Comparison of ENCODE assay signal across 22 mouse cellular contexts in the genomic region with DNA sequence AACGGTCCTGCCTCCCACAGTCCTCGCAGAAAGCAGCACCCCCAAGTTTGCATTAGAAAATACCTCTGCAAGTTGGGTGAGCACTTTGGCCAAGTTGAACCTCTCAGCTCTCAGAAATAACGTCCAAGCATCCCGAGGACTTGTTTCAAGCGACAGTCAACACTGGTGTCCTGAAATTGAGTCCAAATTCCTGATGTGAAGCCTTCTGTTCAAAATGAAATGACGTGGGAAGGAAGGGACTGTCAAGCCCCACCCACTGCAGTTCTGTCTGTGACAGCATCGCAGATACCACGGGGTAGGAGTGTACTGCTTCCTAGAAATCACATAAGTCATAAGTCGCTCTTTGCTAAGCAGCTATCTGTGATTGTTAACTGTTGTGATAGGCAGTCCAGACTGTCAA.
A peak's percentile ranks its signal among the peaks of the same experiment; 100 is the strongest.
DNase-seq lines count a peak whose midpoint lies in the region; ATAC-seq and TF ChIP-seq lines count a peak whose summit lies in the region.
"Had no signal": no experiment of that assay in that cellular context is flagged by ENCODE, and none has a peak within 500 bp of the region (broad histone marks: within the 10 kb centered on the region; RNA-seq: fewer than 3 reads in every experiment).

No protein-coding gene starts in this region.

- H3K4me2 ChIP-seq in forebrain, embryonic 12.5 days = no peak overlapping the region
- no peak overlapping the region for H3K4me2 ChIP-seq in liver, embryonic 12.5 days
- H3K4me2 ChIP-seq: hindbrain, embryonic 12.5 days; liver, embryonic 15.5 days; lung, embryonic 15.5 days; midbrain, embryonic 13.5 days had no signal

- no peaks in the 10 kb centered on the region for H3K36me3 ChIP-seq in forebrain, embryonic 12.5 days (replicated peaks)
- H3K36me3 ChIP-seq in liver, embryonic 12.5 days = no peaks in the 10 kb centered on the region
- H3K36me3 ChIP-seq: embryonic facial prominence, embryonic 10.5 days; G1E; hindbrain, embryonic 12.5 days; liver, embryonic 15.5 days; lung, embryonic 15.5 days; midbrain, embryonic 13.5 days had no signal

- no peaks in the 10 kb centered on the region for H3K9me3 ChIP-seq in forebrain, embryonic 12.5 days
- H3K9me3 ChIP-seq in liver, embryonic 12.5 days (replicated peaks) = peaks cover 6% of the 10 kb centered on the region; the same call in 1 of the 2 replicates
- H3K9me3 ChIP-seq: embryonic facial prominence, embryonic 10.5 days; hindbrain, embryonic 12.5 days; lung, embryonic 15.5 days; midbrain, embryonic 13.5 days had no signal

- intact Hi-C loops in left cerebral cortex, postnatal 25 days (cut with DNase I) = loop anchor here (10.0 kb wide), 2 partner anchors 201 to 341 kb away; no protein-coding TSS in a partner anchor
- intact Hi-C loops in left cerebral cortex, adult 2 months (cut with DNase I) = no loop called here

- DNase-seq in cerebellum, postnatal 25 days = peak; percentile 16
- DNase-seq in cerebellum, adult 9-11 months = no peak
- DNase-seq in left cerebral cortex, postnatal 25 days (ENCODE audit: low spot score in 2 of 2) = peak; percentile 19 to 62
- no peak for DNase-seq in left cerebral cortex, adult 2 months (ENCODE audit: extremely low spot score in 1 of 2, low spot score in 2 of 2)
- DNase-seq in retina, embryonic 14.5 days (ENCODE audit: low spot score) = peak; percentile 41
- DNase-seq: adrenal gland, postnatal 10 days; gastrocnemius, postnatal 36 days; heart, adult 2 months; lung, postnatal 36 days; thymus, adult 2 months had no signal

- no peaks in the 10 kb centered on the region; the same call in 1 of the 2 replicates for H3K4me1 ChIP-seq in forebrain, embryonic 12.5 days
- H3K4me1 ChIP-seq in liver, embryonic 12.5 days = no peaks in the 10 kb centered on the region
- H3K4me1 ChIP-seq: embryonic facial prominence, embryonic 10.5 days; hindbrain, embryonic 12.5 days; liver, embryonic 15.5 days; lung, embryonic 15.5 days; megakaryocyte, embryonic 14.5 days had no signal

- no peak for ATAC-seq in forebrain, embryonic 12.5 days (ENCODE audit: low FRiP score)
- no peak for ATAC-seq in activated CD4-positive, CD25-positive, alpha-beta regulatory T cell, adult 4 months
- ATAC-seq in liver, embryonic 12.5 days = no peak
- ATAC-seq: intestine, postnatal 0 days; midbrain, embryonic 13.5 days had no signal

- no peak overlapping the region for H3K9ac ChIP-seq in forebrain, embryonic 12.5 days
- H3K9ac ChIP-seq in liver, embryonic 12.5 days = no peak overlapping the region
- H3K9ac ChIP-seq: hindbrain, embryonic 12.5 days; liver, embryonic 15.5 days; lung, embryonic 15.5 days; midbrain, embryonic 13.5 days had no signal

- no peak overlapping the region; the same call in 1 of the 2 replicates for H3K4me3 ChIP-seq in left cerebral cortex, adult 2 months
- no peak overlapping the region for H3K4me3 ChIP-seq in forebrain, embryonic 12.5 days (replicated peaks)
- H3K4me3 ChIP-seq in liver, embryonic 12.5 days = no peak overlapping the region
- H3K4me3 ChIP-seq: embryonic facial prominence, embryonic 10.5 days; heart, adult 2 months; hindbrain, embryonic 12.5 days; liver, embryonic 15.5 days; lung, embryonic 15.5 days; megakaryocyte, embryonic 14.5 days; midbrain, embryonic 13.5 days had no signal

- WGBS in forebrain, embryonic 12.5 days = 62% methylated on average over 9 of the region's 9 CpGs
- WGBS in liver, embryonic 12.5 days (ENCODE audit: insufficient replicate concordance) = 45% methylated on average over 9 of the region's 9 CpGs

- 0 out of 2 replicates have a peak, but pooled peaks cover 6% of the 10 kb centered on the region for H3K27me3 ChIP-seq in forebrain, embryonic 12.5 days
- H3K27me3 ChIP-seq in liver, embryonic 12.5 days (replicated peaks) = no peaks in the 10 kb centered on the region
- H3K27me3 ChIP-seq: CH12.LX; hindbrain, embryonic 12.5 days; liver, embryonic 15.5 days; lung, embryonic 15.5 days; megakaryocyte, embryonic 14.5 days; midbrain, embryonic 13.5 days had no signal

- H3K27ac ChIP-seq in left cerebral cortex, adult 2 months = no peak overlapping the region
- 0 out of 2 replicates have a peak overlapping the region, but pooled peaks have one; percentile 13 for H3K27ac ChIP-seq in forebrain, embryonic 12.5 days
- no peak overlapping the region for H3K27ac ChIP-seq in liver, embryonic 12.5 days
- H3K27ac ChIP-seq: embryonic facial prominence, embryonic 10.5 days; heart, adult 2 months; hindbrain, embryonic 12.5 days; liver, embryonic 15.5 days; lung, embryonic 15.5 days; midbrain, embryonic 13.5 days had no signal

- TF ChIP-seq CTCF in left cerebral cortex, adult 2 months (IDR thresholded peaks at IDR 0.05) = no peak

Comparison
In these comparisons a context has a peak if more than half of its experiments do, and no peak if none do; other contexts are left out.
1. DNase-seq: peak in cerebellum, postnatal 25 days (2 of 2), left cerebral cortex, postnatal 25 days (2 of 2) and retina, embryonic 14.5 days (single experiment); none in cerebellum, adult 9-11 months (single experiment) and left cerebral cortex, adult 2 months (0 of 2).